Mouse (Mus musculus): ENCODE results near the gene Rimklb.

Rimklb gene

GRCm38 (mm10) chr6:122427456-122427855 is 71.1 kb downstream of the Rimklb start:
- DNase-seq (ENCODE audit: low read depth in 2 of 2, low spot score in 2 of 2), result no peak

DNA sequence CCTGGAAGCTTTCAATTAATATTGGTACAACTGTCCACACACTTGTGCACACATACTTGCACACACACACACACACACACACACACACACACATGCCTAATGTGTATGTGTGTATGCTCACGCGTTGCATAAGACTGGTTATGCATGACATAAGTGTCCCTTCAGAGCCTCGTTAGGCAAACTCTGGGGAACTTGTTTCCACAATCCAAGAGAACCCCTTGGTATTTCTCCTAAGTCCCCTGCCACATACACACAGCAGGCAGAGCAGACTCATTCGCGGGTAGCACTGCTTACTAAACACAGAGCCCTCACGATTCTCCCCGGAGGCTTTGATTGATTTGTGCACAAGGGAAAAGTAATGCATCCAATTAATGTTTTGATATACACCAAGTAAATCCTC is 81.5 kb downstream of the Rimklb start:
- no peak for DNase-seq (ENCODE audit: low read depth in 2 of 2, low spot score in 2 of 2)

GRCm38 (mm10) chr6:122416347-122416746 is 82.2 kb downstream of the Rimklb start:
- DNase-seq (ENCODE audit: low read depth in 2 of 2, low spot score in 2 of 2), result no peak

DNA sequence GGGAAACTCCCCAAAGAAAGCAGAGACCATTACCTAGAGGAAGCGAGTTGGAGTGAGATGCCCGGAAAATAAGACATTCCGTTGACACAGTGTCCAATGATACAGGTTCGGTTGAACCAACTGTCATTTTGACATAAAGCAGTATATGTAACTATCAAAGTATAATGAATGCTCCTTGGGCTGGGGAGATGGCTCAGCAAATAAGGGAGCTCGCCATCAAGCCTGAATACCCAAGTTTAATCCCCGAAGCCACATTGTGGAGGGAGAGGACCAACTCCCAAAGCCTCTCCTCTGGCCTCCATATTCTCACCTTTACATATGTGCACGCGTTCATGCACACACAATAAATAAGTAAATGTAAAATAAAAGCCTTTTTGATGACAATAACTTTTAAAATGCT is 87.3 kb downstream of the Rimklb start:
- no peak for DNase-seq (ENCODE audit: low read depth in 2 of 2, low spot score in 2 of 2)

GRCm38 (mm10) chr6:122402240-122402639 is 96.3 kb downstream of the Rimklb start:
- DNase-seq (ENCODE audit: low read depth in 2 of 2, low spot score in 2 of 2), result no peak

- DNase-seq (ENCODE audit: low read depth in 2 of 2, low spot score in 2 of 2), result no peak
Measured at GRCm38 (mm10) chr6:122400263-122400662, 98.3 kb downstream of the Rimklb start.

All from CD8-positive naive resting alpha-beta T cell, adult 2 months (primary cell).